Mouse (Mus musculus) lung, postnatal 4 days (tissue): Measurements from ENCODE around the gene Meis3.
A peak's percentile ranks its signal among the peaks of the same experiment; 100 is the strongest.

Experiments
- DNase-seq, 2 experiments: peaks; one replicate each; pipeline ENCODE4 v3.0.0; 2021

Gene Meis3

DNA sequence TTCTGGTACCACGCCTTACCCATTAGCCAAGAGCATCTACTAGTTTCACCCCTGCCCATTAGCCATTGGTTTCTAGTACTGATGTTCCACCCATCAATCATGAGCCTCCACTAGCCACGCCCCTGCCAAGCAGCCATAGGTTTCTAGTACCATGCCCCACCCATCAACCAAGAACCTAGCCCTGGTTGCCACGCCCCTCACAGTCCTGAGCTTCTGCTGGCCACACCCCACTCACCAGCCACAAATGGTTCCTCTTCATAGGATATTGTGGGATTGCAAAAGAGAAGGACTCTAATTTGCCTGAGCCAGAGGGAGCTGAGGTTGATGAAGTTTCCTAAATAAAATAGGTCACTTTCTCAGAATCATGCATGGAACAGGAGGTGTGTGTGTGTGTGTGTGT is 14.2 kb upstream of the Meis3 start:
- DNase-seq: peak in 1 of 2 experiments; percentile 35

DNA sequence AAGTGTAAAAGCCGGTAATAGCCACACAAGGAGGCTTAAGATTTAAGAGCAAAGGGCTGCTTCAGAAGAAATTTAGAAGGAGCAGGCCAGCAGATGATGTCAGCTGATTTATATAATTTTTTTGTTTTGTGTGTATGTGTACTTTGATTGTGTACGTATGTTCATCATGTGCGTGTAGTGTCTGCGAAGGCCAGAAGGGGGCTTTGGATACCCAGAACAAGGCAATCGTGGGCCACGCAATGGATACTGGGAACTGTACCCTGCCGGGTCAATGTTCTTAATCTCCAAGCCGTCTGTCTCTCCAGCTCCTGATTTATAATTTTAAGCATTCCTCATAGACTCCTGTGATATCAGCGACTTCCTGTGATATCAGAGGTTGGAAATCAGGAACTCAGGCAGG is 13.6 kb upstream of the Meis3 start:
- DNase-seq: no peak

DNA sequence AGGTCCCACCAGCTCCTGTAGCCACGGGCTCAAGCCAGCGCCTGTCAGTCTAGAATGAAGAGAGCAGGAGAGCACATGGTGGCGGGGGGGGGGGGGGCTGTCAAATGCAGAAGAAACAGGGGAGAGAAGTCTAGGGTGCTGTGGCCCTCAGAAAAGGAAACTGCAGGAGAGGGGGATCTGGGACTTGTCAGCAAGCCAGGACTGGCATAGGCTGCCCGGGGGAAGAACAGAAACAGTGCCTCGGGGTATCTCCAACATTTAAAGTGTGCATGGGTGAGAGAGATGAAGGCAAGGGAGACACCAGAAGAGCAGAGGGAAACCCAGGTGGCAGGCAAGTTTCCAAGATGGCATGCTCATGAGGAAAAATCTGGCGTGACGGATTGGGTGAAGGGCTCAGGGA is 12.9 kb upstream of the Meis3 start:
- no peak for DNase-seq

DNA sequence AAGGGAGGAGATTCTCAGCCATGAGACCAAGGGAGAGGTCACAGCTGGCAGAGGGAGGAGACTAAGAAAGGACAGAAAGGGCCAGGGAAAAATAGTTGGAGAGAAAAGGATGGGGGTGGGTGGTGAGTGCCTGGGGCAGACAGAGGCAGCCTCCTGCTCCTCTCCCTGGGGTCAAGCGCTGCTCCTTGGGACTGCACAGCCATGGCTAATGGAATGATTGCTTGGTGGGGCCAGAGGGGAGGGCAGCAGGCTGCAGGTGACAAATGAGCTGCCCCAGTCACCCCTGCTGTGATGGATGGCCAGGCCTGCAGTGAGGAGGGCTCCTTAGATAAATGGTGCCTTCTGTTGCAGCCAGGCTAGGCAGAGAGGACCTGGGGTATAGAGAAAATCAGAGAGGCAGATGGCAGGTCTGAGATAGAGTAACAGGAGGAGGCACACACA is 2.7 kb upstream of the Meis3 start:
- DNase-seq: no peak

DNA sequence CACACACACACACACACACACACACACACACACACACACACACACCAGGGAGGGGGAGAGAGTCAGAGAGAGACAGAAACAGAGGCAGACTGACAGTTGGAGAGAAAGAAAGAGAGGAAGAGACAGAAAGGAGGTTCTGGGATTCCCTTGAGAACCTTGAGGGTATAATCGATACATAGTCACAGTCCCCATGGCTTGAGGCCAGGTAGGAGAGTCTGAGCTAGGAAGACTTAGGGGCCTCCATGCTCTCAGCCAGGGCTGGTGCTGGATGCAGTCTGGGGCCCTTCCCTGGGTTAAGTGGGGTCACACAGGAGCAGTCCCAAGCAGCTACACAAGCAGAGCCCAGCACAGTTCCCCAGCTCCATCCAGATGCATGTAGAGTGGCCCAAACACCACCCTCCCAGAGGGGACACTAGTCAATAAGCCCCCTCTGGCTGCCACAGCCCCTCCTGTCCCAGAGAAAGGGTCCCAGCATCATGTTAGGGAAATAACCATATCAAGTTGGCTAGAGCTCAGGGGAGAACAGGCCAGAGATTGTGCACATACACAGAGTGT is 2.2 kb upstream of the Meis3 start:
- no peak for DNase-seq

DNA sequence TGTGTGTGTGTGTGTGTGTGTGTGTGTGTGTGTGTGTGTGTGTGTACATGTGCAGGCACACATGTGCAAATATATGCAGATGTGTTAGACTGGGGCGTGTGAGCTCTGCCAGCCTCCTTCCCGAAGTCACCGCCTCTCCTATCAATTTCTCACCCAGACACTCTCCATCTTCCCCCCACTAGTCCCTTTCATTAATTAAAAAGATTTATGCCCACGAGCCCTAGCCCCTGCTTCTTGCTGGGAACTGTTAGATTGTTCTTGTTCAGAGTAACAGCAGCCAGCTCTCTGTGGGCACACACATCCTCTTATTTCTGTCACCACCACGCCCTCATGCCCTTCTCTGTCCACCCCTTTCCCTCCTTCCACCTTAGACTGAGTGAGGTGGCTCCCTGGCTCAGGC is 1.7 kb upstream of the Meis3 start:
- no peak for DNase-seq

DNA sequence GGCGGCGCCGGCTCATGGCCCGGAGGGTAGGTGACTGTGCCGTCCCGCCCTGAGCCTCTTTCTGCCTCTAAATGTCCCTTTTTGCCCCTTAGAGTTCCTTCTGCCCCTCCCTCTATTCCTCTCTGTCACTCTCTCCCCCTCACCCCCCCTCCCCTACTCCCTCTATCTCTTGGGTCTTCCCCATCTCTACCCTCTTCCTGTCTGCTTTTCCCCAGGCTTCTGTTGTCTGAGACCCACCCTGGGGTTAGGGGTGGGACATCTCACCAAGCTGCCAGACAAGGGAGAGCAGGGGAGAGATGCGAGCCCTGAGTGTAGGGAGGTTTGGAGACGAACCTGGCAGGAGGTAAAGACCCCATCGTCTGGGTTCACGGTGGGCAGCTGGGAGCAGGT is 647 bp downstream of the Meis3 start:
- DNase-seq: no peak

DNA sequence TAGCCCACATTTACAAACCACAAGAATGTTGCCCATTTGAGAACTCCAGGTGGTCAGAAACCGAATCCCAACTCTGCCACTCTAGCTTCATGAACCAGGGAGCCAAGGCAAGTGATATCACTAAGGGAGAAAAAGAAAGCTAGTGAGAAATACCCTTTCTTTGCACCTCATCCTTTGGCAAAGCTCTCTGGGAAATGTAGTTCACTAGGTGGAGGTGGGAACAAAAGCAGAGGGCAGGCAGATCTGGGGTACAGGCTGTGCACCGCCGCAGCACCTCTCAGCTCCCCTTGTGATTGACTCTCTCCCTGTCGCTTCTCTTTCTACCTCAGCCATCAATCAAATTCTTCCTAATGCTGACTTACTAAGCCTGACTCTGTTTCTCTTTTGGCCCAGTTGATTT is 3.2 kb downstream of the Meis3 start:
- DNase-seq: no peak

DNA sequence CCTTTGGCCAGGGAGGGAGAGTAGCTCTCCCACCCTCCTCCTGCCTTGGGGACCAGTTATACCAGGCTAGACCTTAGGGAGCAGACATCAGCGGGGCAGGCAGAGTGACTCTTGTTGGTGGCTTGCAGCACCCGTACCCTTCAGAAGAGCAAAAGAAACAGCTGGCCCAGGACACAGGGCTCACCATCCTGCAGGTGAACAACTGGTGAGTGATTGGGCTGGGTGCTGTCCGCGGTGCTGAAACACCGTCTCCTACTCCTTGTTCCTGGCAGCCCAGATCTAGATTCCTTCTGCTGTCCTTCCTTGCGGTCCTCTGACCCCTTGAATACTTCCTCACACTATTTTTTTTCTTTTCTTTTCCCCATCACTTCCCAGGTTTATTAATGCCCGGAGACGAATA is 8.8 kb downstream of the Meis3 start:
- peak; percentile 49 to 59 for DNase-seq

DNA sequence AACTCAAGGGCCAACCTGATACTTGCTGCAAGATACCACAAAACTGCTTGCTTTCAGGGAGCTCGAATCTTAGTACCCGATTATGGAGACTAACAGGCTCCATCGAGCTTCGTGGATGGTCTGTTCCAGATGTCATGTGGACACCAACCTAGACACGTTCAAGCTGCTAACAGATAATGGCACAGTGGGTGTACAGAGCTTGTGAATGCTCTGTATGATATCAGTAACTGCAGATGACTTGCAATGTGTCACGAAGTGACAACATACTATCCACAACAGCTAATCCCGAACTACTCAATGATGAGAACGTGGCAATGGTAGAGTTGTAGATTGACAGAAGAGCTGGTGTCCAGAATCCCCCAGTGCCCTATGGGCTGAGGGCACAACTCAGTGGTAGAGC is 12.6 kb downstream of the Meis3 start:
- DNase-seq: no peak

DNA sequence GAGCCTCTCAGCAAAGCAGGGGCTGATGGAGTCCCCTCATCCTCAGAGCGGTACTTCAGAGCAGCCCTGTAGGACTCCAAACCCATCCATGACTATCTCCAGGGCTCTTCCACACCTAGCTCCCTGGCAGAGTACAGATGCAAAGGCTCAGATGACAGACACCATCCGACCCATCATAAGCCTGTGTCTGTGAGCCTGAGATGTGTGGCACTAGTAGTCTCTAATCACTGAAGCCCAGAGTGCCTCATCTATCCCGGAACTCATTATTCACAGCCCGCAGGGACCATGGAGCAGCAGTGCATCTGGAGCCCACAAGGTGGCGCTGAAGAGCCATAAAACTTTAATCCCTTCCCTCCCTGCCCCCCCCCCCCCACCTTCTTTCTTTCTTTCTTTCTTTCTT is 17.4 kb downstream of the Meis3 start:
- peak; percentile 62 to 81 for DNase-seq

DNA sequence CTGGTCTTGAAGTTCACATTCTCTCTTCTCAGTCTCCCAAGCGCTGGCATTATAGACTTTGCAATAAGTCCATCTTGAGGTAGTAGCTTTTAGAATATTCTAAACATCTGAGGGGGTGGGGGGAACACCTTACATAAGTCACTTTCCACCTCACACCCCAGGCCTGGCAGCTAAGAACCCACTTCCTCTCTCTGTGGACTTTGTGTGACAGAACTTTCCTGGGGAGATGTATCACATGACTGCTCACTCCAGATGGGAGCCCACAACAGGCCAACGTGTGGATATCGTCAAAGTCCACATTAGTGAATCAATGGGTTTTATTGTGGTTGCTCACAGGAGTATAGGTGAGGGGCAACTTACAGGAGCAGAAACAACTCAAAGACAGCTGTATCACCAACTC is 18.8 kb downstream of the Meis3 start:
- DNase-seq: no peak

DNA sequence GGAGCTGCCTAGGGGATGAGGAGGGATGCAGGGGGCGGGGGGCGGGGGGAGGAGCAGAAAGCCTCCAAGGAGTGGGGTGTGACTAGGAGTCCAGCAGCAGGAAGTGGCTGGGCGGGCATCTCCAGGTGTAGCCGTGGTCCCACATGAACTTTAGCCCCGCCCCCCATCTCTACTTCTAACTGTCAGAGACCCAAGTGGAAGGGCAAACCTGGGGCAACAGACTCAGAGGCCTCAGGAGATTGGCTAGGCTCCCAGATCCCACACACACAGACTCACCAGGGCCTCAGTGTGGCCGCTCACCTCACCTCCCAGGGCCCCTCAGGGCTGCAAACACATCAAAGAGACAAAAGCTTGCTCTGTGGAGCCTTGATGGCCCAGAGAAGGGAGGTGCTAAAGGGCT is 21.7 kb downstream of the Meis3 start:
- DNase-seq: no peak

DNA sequence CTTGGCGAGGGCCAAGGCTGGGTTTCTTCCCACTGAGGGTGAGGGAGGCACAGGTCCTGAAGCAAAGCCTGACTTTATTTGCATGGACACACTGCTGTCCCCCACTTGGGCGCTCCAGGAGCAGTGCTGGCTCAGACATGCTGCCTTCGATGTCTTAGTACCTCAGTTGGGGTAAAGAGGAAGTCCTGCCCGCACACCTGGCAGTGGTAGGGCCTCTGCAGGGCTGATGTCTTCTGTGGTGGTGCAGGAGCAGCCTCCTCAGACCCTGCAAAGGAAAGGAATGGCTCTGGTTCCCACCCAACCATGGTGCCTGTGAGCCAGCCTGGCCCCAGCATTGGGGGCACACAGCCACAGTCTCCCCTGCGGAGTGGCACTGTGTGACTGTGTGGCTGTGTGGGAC is 22.3 kb downstream of the Meis3 start:
- DNase-seq: no peak

DNA sequence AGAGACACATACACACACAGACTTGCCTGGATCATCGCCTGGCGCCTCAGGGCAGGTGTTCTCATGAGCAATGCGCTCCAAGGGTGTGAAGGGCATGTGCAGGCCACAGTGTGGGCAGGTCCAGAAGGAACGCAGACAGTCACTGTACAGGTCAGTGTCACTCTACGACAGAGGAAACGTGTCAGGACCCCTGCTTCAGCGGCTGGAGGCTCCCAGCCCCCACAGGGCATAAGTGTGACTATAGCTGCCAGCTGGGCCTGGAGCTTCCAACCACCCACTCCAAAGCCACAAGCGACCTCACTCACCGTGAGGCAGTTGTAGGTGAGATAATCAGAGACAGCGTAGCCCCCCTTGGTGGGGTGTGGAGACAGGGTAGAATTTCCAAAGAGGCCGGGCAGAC is 23.6 kb downstream of the Meis3 start:
- no peak for DNase-seq

DNA sequence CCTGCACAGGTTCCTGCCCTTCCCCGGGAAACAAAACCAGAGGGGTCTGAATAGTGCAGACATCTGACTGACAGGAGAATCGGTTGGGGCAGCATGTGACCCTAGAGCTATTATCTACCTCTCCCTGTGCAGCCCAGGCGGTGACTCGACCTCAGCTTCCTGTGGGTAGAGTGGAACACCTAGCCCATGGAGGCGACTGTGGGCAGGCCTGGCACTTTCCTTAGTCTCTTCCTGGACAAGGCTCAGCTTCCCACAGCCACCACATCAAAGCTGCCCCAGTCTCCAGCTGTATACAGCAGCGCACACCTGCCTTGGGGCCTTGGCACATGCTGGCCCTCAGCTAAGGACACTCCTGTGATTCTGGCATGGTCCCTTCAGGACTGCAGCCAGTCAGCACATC is 26.2 kb downstream of the Meis3 start:
- no peak for DNase-seq

DNA sequence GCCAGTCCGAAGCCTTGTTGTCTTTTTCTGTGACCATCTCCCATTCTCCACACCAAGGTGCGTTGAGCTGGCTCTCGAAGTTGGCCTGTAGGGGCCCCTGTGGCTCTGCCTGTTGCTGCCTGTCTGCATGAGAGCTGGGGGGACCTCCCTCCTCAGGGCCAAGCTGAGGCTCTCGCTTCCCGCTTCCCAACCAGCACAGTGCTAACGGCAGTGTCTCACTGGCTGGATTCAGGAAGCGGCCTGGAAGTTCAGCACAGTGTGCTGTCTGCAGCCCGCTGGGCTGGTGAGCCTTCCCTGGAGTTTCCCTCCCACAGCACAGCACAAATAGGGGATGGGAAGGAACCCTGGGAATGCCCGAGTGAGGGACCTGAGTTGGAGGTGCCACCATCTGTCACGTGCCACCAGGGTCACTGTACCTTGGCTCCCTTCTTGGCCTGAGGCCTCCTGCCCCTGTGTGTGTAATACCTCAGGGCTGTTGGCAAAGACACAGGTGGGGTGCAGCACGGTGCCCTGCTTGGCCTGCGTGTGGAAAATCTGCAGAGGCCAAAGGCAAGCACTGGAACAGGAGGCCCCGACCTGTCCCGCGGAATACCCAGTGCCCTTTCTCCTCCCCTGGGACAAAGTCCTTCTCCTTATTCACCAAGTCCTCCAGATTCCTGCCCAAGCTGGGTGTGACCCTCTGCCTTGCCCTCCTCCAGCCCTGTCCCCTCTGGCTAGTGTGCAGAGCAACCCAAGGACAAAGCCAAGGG is 28.0 kb downstream of the Meis3 start:
- DNase-seq: no peak

DNA sequence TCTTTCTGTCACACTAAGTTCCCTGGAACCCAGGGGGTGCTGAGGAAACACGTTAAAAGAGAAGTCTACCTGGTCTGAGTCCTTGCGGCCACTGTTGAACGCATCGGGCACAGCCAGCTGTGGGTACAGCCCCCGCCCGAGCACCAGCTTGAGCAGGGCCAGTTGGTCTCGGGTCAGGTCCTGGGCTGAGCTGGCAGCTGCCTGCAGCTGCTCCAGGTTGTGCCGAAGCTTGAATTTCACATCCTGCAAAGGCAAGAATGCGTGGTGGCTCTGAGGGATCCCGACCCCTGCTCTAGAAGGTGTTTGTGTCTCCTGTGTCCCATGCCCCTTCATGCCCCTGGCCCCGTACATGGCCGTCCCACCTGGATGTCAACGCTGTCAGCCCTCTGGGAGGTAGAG is 28.6 kb downstream of the Meis3 start:
- DNase-seq: no peak

DNA sequence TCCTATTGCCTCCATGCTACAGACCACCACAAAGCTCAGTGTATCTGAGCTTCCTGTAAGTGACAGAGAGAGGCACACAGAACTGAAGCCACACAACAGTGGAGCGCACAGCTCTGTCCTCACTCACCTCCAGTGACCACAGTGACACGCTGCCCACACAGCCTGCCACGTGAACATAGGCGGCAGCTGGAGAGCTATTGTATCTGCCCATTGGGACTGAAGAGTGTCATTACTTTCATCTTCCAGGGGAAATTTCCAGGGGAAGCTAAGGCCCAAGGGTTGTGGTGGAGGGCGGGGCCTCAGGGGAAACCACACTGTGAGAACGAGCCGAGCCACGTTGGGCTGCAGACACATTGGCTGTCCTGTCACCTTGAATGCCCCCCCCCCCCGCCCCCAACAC is 29.9 kb downstream of the Meis3 start:
- DNase-seq: peak in 1 of 2 experiments; percentile 17

DNA sequence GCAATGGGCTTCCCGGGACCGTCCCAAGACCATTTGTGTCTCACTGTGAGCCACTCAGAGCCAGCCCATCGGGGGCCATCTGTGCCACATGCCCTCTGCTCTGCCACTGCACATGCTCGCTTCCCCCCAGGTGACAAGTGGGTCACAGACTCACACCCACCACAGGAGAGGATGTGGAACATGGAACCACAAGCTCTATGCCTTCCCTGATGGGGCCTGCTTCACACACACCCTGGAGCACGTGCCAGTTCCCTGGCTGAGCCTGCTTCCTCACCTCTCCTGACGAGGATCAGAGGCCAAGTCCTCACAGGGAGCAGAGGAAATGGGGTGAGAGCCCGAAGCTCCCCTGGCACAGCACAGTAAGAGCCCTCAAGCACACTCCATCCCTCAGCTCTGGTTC is 32.2 kb downstream of the Meis3 start:
- DNase-seq: no peak

DNA sequence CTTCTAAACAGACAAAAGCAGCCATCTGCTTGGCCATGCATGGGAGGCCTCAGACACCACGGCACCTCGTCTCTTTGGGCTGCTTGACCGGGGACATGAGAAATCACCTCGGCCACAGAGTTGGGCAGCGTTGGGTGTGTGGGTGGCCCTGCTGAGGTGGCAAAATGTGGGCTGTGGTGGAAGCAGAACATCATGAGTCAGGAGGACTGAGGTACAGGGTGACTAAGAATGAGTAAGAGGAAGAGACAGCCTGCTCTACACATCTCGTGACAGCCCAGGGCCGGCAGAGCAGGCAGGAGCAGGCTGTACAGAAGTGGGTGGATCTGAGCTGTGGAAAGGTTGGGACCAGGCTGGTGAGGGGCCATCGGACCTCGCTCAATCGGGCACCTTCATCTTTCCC is 32.6 kb downstream of the Meis3 start:
- peak; percentile 59 for DNase-seq

DNA sequence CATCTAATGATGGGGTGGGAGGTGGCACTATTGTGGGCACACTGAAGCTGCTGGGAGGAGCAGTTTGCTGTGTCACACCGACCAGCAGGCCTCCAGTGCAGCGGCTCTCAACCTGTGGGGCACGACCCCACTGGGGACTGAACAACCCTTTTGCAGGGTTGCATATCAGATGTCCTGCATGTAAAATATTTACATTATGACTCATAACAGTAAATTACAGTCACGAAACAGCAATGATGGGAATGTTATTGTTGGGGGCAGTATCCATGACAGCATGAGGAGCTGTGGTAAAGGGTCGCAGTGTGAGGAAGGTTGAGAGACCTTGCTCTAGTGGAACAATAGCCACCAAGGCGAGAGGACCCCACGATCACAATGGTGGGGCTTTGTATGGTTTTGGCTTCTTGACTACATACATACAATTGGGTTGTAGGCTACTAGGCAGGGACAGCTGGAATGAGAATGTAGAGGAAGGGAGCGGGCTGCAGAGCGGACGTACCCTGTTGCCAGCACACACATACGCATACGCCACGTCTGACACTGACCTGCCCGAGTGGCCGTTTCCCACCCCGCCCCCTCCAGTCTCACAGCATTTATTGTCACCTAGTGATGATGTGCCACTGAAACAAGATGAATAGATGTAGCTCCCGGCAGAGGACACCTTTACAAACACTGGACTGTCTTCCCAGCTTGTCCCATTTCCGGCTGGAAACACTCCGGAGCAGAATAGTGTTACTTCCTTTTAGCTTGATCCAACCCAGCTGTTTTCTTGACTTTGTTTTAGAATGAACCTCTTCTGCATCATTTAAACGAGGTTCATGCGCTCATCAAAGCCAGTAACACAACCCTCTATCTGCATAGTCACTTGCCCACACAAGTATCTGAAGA is 34.1 kb downstream of the Meis3 start:
- DNase-seq: peak in 1 of 2 experiments; percentile 40

DNA sequence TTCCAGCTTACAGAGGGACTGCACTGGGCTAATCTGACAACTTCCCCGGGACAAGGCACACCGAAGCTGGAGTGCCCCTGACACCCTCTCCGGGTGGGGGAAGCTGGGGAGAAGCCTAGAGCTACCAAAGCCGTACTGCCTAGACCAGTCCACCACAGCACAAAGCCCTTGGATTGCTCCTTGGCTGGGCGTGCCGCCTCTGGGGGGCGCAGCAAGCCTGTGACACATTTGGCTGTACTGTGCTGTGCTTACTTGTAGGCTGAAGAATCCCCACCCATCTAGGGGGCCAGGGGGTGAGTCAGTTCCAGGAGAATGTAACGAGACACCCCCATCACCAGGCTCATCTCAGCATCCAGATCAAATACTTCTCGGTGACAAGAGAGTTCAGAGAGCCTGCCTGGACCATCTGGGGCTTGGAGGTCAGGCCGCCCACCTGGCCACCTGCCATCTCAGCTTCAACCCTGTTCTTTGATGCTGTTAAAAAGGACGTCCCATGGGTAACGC is 36.0 kb downstream of the Meis3 start:
- peak; percentile 38 to 46 for DNase-seq

DNA sequence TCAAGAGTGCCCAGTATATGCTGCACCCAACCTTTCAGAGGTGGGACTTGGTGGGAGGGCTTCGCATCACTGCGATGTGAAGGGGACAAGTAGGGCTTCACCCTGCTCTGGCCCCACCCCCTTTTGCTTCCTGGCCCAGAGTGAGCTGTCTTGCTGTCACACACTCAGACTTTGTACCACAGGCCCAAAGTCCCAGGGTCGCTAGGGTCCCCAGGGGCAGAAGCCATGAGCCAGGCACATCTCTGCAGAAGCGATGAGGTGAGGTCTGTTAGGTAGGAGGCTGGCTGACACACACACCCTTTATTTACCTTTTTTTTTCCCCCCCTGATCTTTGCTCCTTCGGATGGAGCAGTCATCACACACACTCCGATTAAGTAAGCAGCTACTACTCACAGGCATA is 38.3 kb downstream of the Meis3 start:
- DNase-seq: no peak
